Mouse (Mus musculus): ENCODE measurements around the gene Xpc. TPM values are rescaled to one million over a fixed set of nuclear protein-coding genes. Genes with fewer than 3 reads are reported as not detected.

The Xpc gene
- polyA plus RNA-seq, 2 experiments: 2.8 to 3.7 TPM

GRCm38 (mm10) chr6:91533771-91534170, 18.1 kb upstream of the Xpc start:
- no peak for ATAC-seq (ENCODE audit: insufficient read depth)
- H3K9ac ChIP-seq (replicated peaks): no peak overlapping the region
- no peaks in the 10 kb centered on the region for H3K9me3 ChIP-seq (ENCODE audit: control insufficient read depth, low read length)
- H3K4me2 ChIP-seq (ENCODE audit: low read depth): no peak overlapping the region
- no peak for DNase-seq (ENCODE audit: low read depth in 3 of 3, low spot score in 3 of 3)
- no peaks in the 10 kb centered on the region for H3K4me1 ChIP-seq (replicated peaks; ENCODE audit: control insufficient read depth in 2 of 2, insufficient read depth in 2 of 2, low read length in 1 of 2)
- H3K36me3 ChIP-seq (replicated peaks; ENCODE audit: control insufficient read depth, insufficient read depth, low read depth): no peaks in the 10 kb centered on the region
- 50% methylated on average over 2 of the region's 2 CpGs for WGBS (ENCODE audit: insufficient replicate concordance)
- no peak overlapping the region for H3K27ac ChIP-seq
- no peak overlapping the region for H3K4me3 ChIP-seq (ENCODE audit: insufficient read depth in 1 of 2, low read depth in 2 of 2, low read length in 2 of 2)
- TF ChIP-seq CTCF (IDR thresholded peaks at IDR 0.05; ENCODE audit: low read depth): no peak
- TF ChIP-seq EP300 (IDR thresholded peaks at IDR 0.05; ENCODE audit: low read depth): no peak
- no peaks in the 10 kb centered on the region for H3K27me3 ChIP-seq (ENCODE audit: control insufficient read depth, insufficient read depth, low read length)

GRCm38 (mm10) chr6:91533359-91533758, 17.7 kb upstream of the Xpc start:
- H3K4me2 ChIP-seq (ENCODE audit: low read depth): no peak overlapping the region
- no peaks in the 10 kb centered on the region for H3K4me1 ChIP-seq (replicated peaks; ENCODE audit: control insufficient read depth in 2 of 2, insufficient read depth in 2 of 2, low read length in 1 of 2)
- WGBS (ENCODE audit: insufficient replicate concordance): 59% methylated on average over 5 of the region's 5 CpGs
- DNase-seq (ENCODE audit: low read depth in 3 of 3, low spot score in 3 of 3): no peak
- no peaks in the 10 kb centered on the region for H3K36me3 ChIP-seq (replicated peaks; ENCODE audit: control insufficient read depth, insufficient read depth, low read depth)
- no peaks in the 10 kb centered on the region for H3K27me3 ChIP-seq (ENCODE audit: control insufficient read depth, insufficient read depth, low read length)
- ATAC-seq (ENCODE audit: insufficient read depth): no peak
- no peak overlapping the region for H3K9ac ChIP-seq (replicated peaks)
- H3K9me3 ChIP-seq (ENCODE audit: control insufficient read depth, low read length): no peaks in the 10 kb centered on the region
- H3K27ac ChIP-seq: no peak overlapping the region
- H3K4me3 ChIP-seq (ENCODE audit: insufficient read depth in 1 of 2, low read depth in 2 of 2, low read length in 2 of 2): no peak overlapping the region
- no peak for TF ChIP-seq CTCF (IDR thresholded peaks at IDR 0.05; ENCODE audit: low read depth)
- no peak for TF ChIP-seq EP300 (IDR thresholded peaks at IDR 0.05; ENCODE audit: low read depth)

- Histone ChIP-seq H3K9me3 (ENCODE audit: control insufficient read depth, low read length) (no peaks in the 10 kb centered on the region), H3K36me3 (replicated peaks; ENCODE audit: control insufficient read depth, insufficient read depth, low read depth) (no peaks in the 10 kb centered on the region), H3K4me3 (ENCODE audit: insufficient read depth in 1 of 2, low read depth in 2 of 2, low read length in 2 of 2) (no peak overlapping the region), H3K27me3 (ENCODE audit: control insufficient read depth, insufficient read depth, low read length) (no peaks in the 10 kb centered on the region), H3K4me2 (ENCODE audit: low read depth) (no peak overlapping the region), H3K4me1 (replicated peaks; ENCODE audit: control insufficient read depth in 2 of 2, insufficient read depth in 2 of 2, low read length in 1 of 2) (no peaks in the 10 kb centered on the region), H3K9ac (replicated peaks) (no peak overlapping the region), H3K27ac (no peak overlapping the region)
- DNase-seq (ENCODE audit: low read depth in 3 of 3, low spot score in 3 of 3): no peak
- 66% methylated on average over 6 of the region's 6 CpGs for WGBS (ENCODE audit: insufficient replicate concordance)
- ATAC-seq (ENCODE audit: insufficient read depth): no peak
- TF ChIP-seq EP300 (IDR thresholded peaks at IDR 0.05; ENCODE audit: low read depth) (no peak), CTCF (IDR thresholded peaks at IDR 0.05; ENCODE audit: low read depth) (no peak)
Observed at GRCm38 (mm10) chr6:91532661-91533060, 17.0 kb upstream of the Xpc start.

- ATAC-seq (ENCODE audit: insufficient read depth): no peak
- no peak overlapping the region for H3K9ac ChIP-seq (replicated peaks)
- H3K4me3 ChIP-seq (ENCODE audit: insufficient read depth in 1 of 2, low read depth in 2 of 2, low read length in 2 of 2): no peak overlapping the region
- no peak overlapping the region for H3K27ac ChIP-seq
- H3K4me2 ChIP-seq (ENCODE audit: low read depth): no peak overlapping the region
- no peaks in the 10 kb centered on the region for H3K9me3 ChIP-seq (ENCODE audit: control insufficient read depth, low read length)
- H3K4me1 ChIP-seq (replicated peaks; ENCODE audit: control insufficient read depth in 2 of 2, insufficient read depth in 2 of 2, low read length in 1 of 2): no peaks in the 10 kb centered on the region
- no peak for DNase-seq (ENCODE audit: low read depth in 3 of 3, low spot score in 3 of 3)
- 67% methylated on average over 6 of the region's 6 CpGs for WGBS (ENCODE audit: insufficient replicate concordance)
- H3K36me3 ChIP-seq (replicated peaks; ENCODE audit: control insufficient read depth, insufficient read depth, low read depth): no peaks in the 10 kb centered on the region
- TF ChIP-seq CTCF (IDR thresholded peaks at IDR 0.05; ENCODE audit: low read depth): no peak
- TF ChIP-seq EP300 (IDR thresholded peaks at IDR 0.05; ENCODE audit: low read depth): no peak
- H3K27me3 ChIP-seq (ENCODE audit: control insufficient read depth, insufficient read depth, low read length): no peaks in the 10 kb centered on the region
Observed at GRCm38 (mm10) chr6:91531276-91531675, 15.6 kb upstream of the Xpc start.

- no peak for ATAC-seq (ENCODE audit: insufficient read depth)
- Histone ChIP-seq H3K27me3 (ENCODE audit: control insufficient read depth, insufficient read depth, low read length) (no peaks in the 10 kb centered on the region), H3K9me3 (ENCODE audit: control insufficient read depth, low read length) (no peaks in the 10 kb centered on the region), H3K27ac (no peak overlapping the region), H3K4me1 (replicated peaks; ENCODE audit: control insufficient read depth in 2 of 2, insufficient read depth in 2 of 2, low read length in 1 of 2) (no peaks in the 10 kb centered on the region), H3K36me3 (replicated peaks; ENCODE audit: control insufficient read depth, insufficient read depth, low read depth) (no peaks in the 10 kb centered on the region), H3K9ac (replicated peaks) (no peak overlapping the region), H3K4me2 (ENCODE audit: low read depth) (no peak overlapping the region), H3K4me3 (ENCODE audit: insufficient read depth in 1 of 2, low read depth in 2 of 2, low read length in 2 of 2) (no peak overlapping the region)
- no peak for DNase-seq (ENCODE audit: low read depth in 3 of 3, low spot score in 3 of 3)
- TF ChIP-seq CTCF (IDR thresholded peaks at IDR 0.05; ENCODE audit: low read depth) (no peak), EP300 (IDR thresholded peaks at IDR 0.05; ENCODE audit: low read depth) (no peak)
- 70% methylated on average over 8 of the region's 8 CpGs for WGBS (ENCODE audit: insufficient replicate concordance)
Observed at GRCm38 (mm10) chr6:91530673-91531072, 15.0 kb upstream of the Xpc start.

Measured in liver, embryonic 14.5 days (tissue).